Mouse (Mus musculus) bone marrow macrophage, adult 2 months (primary cell): ENCODE results near the gene Pcsk1n. TPM values are rescaled to one million over a fixed set of nuclear protein-coding genes. Genes with fewer than 3 reads are reported as not detected.

Source experiments
- H3K27ac ChIP-seq: 2 replicates; pipeline ENCODE4 v1.5.1; 2012; ENCODE audit warnings: low read depth, low read length; ENCODE audit not compliant: insufficient read depth
- H3K4me1 ChIP-seq: 2 replicates; pipeline ENCODE4 v1.6.1; 2012; ENCODE audit warnings: low read length; ENCODE audit not compliant: control insufficient read depth, insufficient read depth
- H3K4me3 ChIP-seq: 2 replicates; pipeline ENCODE4 v1.5.1; 2012; ENCODE audit warnings: mild to moderate bottlenecking, low read length, moderate library complexity; ENCODE audit not compliant: insufficient read depth
- CTCF ChIP-seq: IDR thresholded peaks from 2 replicates; pipeline ENCODE4 v1.5.1; 2012; ENCODE audit warnings: low read depth, mild to moderate bottlenecking, low read length, moderate library complexity
- POLR2A ChIP-seq: IDR thresholded peaks from 2 replicates; pipeline ENCODE4 v1.6.1; 2012; ENCODE audit warnings: mild to moderate bottlenecking, low read depth, low read length, borderline replicate concordance
- polyA plus RNA-seq: library from polyadenylated mRNA; stranded (reverse); fragments of >200 nt; gene quantifications from 2 replicates; pipeline ENCODE4 v1.2.4, GENCODE M21; 2012; ENCODE audit not compliant: missing spikeins, insufficient read depth, insufficient read length

Pcsk1n gene
- polyA plus RNA-seq = not detected in 2 replicates

DNA sequence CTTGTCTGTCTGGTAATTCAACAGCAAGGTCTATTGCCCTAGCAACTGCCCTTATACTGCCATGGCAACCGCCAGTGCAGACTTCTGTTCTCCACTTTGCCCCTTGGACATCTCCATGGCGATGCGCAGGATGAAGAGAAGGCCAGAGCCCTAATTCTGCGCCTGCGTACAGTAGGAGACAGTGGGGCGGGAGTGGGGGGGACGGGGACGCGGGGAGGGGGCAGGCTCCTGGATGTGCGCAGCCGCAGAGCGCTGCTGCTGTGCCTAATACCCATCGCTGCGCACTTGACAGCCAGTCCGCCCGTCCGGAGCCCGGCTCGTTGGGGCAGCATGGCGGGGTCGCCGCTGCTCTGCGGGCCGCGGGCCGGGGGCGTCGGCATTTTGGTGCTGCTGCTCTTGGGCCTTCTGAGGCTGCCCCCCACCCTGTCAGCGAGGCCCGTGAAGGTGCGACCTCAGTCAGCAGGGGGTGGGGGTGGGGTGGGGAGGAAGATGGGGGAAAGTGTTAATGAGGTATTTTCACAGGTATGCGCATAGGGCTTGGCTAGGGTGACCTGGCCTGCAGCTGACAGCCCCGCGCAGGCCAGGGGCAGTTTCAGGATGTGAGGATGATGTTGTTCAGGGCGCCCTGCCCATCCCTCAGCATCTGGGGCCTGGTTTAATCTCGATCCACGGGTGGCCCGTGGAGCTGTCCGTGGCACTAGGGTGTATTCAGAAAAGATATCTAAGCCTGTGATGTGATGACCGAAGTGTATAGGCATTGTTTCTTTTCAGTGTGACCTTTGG, at the start of gene Pcsk1n:
Pcsk1n (plus strand) TSS at position 222 of the 783 bp plus-strand sequence.
- Histone ChIP-seq H3K4me3 (no peak within 1 kb of the TSS), H3K27ac (no peak within 1 kb of the TSS), H3K4me1 (no peaks in the 10 kb centered on the region)
- TF ChIP-seq CTCF = no peak
- TF ChIP-seq POLR2A = no peak

DNA sequence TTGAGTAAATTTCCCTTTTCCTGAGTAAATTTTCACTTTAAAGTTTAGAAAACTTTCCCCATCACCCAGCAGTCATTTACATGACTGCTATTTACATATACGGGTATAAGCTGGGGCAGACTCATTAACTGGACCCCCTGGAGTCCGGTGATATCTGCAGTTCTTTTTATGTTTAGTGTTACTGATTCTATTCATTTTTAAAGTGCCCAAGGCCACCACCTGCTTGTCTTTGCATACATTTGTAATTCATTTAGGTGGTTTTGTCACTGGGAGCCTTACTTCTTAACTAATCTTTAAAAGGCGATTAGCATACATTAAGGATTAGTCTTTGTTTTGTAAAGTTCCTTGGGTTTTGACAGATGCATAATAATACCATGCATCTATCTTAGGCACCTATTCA, 49.8 kb upstream of the Pcsk1n start:
- TF ChIP-seq CTCF (no peak), POLR2A (no peak)
- H3K4me1 ChIP-seq = peaks cover 38% of the 10 kb centered on the region
- H3K27ac ChIP-seq = no peak overlapping the region
- no peak overlapping the region for H3K4me3 ChIP-seq

DNA sequence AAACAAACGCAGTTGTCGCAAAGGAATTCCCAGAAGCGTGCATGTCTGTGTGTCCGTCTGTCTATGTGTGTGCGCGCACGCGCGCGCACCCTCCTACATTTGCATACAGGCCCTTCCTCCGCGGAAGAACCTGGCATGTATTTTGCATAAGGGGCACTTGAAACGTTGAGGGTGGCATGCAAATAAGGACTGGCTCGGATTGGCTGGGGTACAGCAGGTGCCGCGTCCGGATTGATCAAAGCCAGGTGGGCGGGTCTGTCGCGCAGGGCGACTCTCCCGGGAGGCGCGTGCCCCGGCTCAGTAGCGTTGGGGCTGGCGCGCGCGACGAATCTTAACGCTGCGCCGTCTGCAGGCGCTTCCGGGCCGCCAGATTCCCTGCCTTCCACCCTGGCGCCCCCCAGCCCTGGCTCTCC, 41.6 kb upstream of the Pcsk1n start, which contains the start of gene Pim2:
Pim2 (plus strand) TSS at position 256 of the 413 bp plus-strand sequence.
- Histone ChIP-seq H3K4me3 (peak within 1 kb of the TSS; percentile 68), H3K27ac (0 out of 2 replicates have a peak within 1 kb of the TSS, but pooled peaks have one; percentile 3), H3K4me1 (peaks cover 8% of the 10 kb centered on the region)
- TF ChIP-seq CTCF = no peak
- TF ChIP-seq POLR2A = no peak

DNA sequence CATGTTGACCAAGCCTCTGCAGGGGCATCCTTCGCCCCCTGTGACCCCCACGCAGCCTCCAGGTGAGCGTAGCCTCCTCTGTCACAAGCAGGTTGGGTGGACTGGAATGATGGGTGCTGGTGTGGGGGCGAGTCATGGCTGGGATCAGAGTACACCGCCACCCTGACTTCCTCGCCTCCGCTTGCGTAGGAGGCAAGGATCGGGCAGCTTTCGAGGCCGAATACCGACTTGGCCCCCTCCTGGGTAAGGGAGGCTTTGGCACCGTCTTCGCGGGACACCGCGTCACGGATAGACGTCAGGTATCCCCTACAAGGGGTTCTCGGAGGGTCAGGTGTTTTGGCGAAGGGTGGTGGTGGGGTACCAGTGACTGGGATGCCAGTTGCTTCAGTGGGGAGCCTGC, 41.1 kb upstream of the Pcsk1n start:
- H3K4me1 ChIP-seq = peaks cover 8% of the 10 kb centered on the region
- H3K4me3 ChIP-seq = peak overlapping the region; percentile 68
- no peak for TF ChIP-seq CTCF
- no peak for TF ChIP-seq POLR2A
- 0 out of 2 replicates have a peak overlapping the region, but pooled peaks have one; percentile 3 for H3K27ac ChIP-seq

DNA sequence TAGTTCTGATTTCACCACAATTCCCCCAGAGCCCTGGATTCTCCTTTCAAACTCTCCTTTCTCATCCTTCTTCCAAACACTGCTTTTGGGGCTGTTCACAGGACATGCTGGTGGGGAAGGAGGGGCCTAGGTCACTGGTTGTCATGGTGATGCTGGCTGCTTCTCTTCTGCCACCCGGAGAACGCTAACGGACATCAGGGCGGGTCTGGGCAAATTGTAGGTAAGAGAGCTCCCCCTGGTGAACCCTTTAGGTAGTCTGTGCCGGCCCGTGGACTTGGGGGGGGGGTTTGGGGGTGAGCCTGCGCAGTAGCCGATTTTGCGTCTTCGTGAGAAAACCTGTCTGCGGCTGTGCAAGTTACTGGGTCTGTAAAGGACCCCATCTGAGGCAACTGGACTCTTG, 39.8 kb upstream of the Pcsk1n start:
- H3K4me3 ChIP-seq = no peak overlapping the region
- TF ChIP-seq CTCF (0 out of 2 replicates have a peak, but pooled peaks have one; percentile 9), POLR2A (no peak)
- H3K27ac ChIP-seq = no peak overlapping the region
- peaks cover 5% of the 10 kb centered on the region; the same call in 1 of the 2 replicates for H3K4me1 ChIP-seq

DNA sequence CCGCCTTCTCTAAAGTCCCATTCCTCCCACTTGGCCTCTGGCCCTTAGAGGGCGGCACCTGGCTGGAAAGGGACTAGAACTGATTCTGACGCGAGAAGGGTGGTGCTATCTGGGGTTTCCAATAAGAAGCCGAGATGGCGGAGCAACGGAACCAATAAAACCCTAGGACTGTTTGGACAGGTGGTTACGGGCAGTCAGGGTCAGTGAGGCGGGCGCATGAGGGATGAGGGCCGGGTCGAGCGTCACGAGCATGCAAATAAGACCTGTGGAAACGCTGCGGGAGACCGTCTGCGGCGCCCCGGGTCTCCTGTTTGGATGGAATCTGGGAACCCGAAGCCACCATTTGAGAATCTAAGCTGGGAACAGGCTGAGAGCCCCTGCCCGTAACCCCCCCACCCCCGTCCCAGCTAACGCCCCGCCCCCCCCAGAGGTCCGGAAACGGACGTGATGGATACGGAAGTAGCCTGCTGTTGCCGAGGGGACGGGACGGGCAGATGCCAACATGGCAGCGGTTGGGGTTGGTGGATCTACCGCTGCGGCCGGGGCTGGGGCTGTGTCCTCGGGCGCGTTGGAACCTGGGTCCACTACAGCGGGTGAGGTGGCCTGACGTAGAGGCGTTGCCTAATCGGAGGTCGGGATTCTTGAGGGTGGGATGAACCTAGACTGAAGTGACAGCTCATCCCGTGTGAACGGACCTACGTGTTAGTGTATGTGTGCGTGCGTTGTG, 35.6 kb upstream of the Pcsk1n start, which contains the start of gene Slc35a2:
Slc35a2 (plus strand) TSS at position 188 of the 727 bp plus-strand sequence.
- no peak for TF ChIP-seq POLR2A
- TF ChIP-seq CTCF = no peak
- Histone ChIP-seq H3K4me1 (peaks cover 5% of the 10 kb centered on the region; the same call in 1 of the 2 replicates), H3K27ac (peak within 1 kb of the TSS; percentile 80), H3K4me3 (peak within 1 kb of the TSS; percentile 91)

DNA sequence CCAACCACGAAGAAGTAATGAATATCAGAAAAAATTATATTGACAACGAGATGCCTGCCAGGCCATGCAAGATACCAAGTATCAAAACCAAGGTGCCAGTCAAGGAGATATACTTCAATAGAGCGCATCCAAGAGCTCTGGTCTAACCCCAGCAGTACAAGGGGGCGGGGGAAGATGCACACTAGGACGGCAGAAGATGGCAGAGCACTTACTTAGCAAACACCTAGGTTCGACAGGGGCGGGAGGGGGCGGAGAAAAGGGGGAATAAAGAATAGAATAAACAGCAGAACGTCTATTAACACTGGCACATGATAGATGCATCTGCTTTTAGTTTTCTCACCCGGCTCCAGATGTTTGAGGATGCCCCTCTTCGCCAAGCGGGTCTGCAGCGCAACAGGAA, 21.4 kb upstream of the Pcsk1n start:
- H3K4me3 ChIP-seq = peak overlapping the region; percentile 83
- no peak for TF ChIP-seq POLR2A
- no peak for TF ChIP-seq CTCF
- peak overlapping the region; percentile 56 for H3K27ac ChIP-seq

DNA sequence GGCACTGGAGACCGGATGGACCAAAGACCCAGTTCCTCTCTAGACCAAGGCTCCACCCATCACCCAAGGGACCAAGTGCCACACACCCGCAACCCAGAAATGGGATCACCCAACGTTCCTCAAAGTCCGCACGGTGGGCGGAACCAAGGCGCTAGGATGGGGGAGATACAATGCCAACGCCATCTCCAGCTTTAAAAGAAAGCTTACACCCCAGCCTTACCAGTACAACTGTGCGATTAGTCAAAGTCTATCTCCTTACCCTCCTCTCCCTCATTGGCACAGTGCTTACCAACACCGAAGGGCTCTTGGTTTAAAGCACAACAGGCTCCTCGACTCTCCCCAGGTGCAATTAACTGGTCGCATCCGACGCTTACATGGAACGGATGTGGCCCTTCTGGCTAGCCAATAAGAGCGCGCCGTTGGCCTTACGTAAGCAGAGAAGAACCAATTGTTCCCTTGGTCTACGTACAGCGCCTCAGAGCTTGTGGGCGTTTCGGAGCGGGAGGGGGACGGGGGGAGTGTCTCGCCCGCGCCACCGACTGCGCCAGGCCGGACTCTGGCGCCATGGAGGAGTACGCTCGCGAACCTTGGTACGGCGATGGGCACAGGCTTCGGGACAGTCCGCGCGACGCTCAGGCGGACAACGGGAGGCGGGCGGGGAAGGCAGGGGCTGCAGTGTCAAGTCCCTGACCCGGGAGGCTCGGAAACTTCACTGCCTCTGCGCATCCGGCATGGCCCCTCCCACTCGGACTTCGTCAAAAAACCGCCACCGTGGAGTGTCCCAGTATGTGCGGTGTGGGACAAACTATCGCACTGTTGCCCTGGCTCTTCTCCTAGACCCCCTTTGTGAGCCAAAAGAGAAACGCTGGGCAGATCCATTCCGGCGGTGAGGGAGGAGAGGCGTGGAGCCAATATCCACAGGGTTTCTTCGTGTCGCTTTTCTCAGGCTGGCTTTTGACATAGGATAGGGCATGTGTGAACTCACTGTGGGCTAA, 20.4 kb upstream of the Pcsk1n start, which contains the start of the genes Pqbp1 and Timm17b:
Pqbp1 (minus strand) TSS at position 390 of the 995 bp plus-strand sequence.
Timm17b (plus strand) TSS at position 478 of the 995 bp plus-strand sequence.
- peak within 1 kb of the TSS; percentile 92 for H3K27ac ChIP-seq
- no peak for TF ChIP-seq CTCF
- no peak for TF ChIP-seq POLR2A
- peaks cover 2% of the 10 kb centered on the region for H3K4me1 ChIP-seq
- H3K4me3 ChIP-seq = peak within 1 kb of the TSS; percentile 83

More for the DNA sequence above, 21.4 kb upstream of the Pcsk1n start:
- H3K4me1 ChIP-seq = peaks cover 2% of the 10 kb centered on the region
